Mouse (Mus musculus) monocyte, adult 2 months (primary cell): ENCODE measurements at regions not wholly inside any gene's neighbourhood (a gene's known extent, or its start where the extent isn't known, plus 50 kb on each side); places are given as distances from the start of the nearest gene placed in this dataset.

Source experiments
- DNase-seq, 2 experiments: peaks; one replicate each; pipeline ENCODE4 v3.0.0; 2022; ENCODE audit warnings: low spot score in 2 of 2, low read depth in 1 of 2

- peak in 1 of 2 experiments; percentile 46 for DNase-seq
Measured at GRCm38 (mm10) chr6:116767738-116768522, 51.2 kb upstream of the Tmem72 start.

GRCm38 (mm10) chr6:116774954-116775675 lies 58.4 kb upstream of the Tmem72 start:
- no peak for DNase-seq

GRCm38 (mm10) chr6:116786553-116787335 lies 70.0 kb upstream of the Tmem72 start:
- DNase-seq: no peak

- no peak for DNase-seq
Measured at GRCm38 (mm10) chr6:116793321-116793960, 76.7 kb upstream of the Tmem72 start.

GRCm38 (mm10) chr6:116793961-116794336 lies 77.2 kb upstream of the Tmem72 start:
- no peak for DNase-seq

- DNase-seq: no peak
Measured at GRCm38 (mm10) chr6:116821215-116821912, 104.7 kb upstream of the Tmem72 start.

GRCm38 (mm10) chr6:116822605-116823004 lies 105.9 kb upstream of the Tmem72 start:
- DNase-seq: no peak

GRCm38 (mm10) chr6:116825628-116826027 lies 108.9 kb upstream of the Tmem72 start:
- no peak for DNase-seq

GRCm38 (mm10) chr6:116829341-116829740 lies 112.6 kb upstream of the Tmem72 start:
- DNase-seq: no peak

- DNase-seq: no peak
Measured at GRCm38 (mm10) chr6:116845990-116846862, 129.5 kb upstream of the Tmem72 start.

- no peak for DNase-seq
Measured at GRCm38 (mm10) chr6:116848538-116849093, 131.9 kb upstream of the Tmem72 start.

- no peak for DNase-seq
Measured at GRCm38 (mm10) chr6:116854029-116854428, 137.3 kb upstream of the Tmem72 start.

- no peak for DNase-seq
Measured at GRCm38 (mm10) chr6:116856093-116856492, 139.4 kb upstream of the Tmem72 start.

GRCm38 (mm10) chr6:116856917-116857491 lies 140.3 kb upstream of the Tmem72 start:
- no peak for DNase-seq

- no peak for DNase-seq
Measured at GRCm38 (mm10) chr6:116863130-116863529, 146.4 kb upstream of the Tmem72 start.

GRCm38 (mm10) chr6:116863626-116864025 lies 146.9 kb upstream of the Tmem72 start:
- DNase-seq: no peak

GRCm38 (mm10) chr6:116893299-116893698 lies 176.6 kb upstream of the Tmem72 start:
- no peak for DNase-seq

GRCm38 (mm10) chr6:116894252-116894651 lies 177.5 kb upstream of the Tmem72 start:
- DNase-seq: no peak

- DNase-seq: no peak
Measured at GRCm38 (mm10) chr6:116895114-116895513, 178.4 kb upstream of the Tmem72 start.
